Mouse (Mus musculus) embryonic facial prominence, embryonic 12.5 days (tissue): ENCODE measurements around the gene Pld3. TPM values are rescaled to one million over a fixed set of nuclear protein-coding genes. Genes with fewer than 3 reads are reported as not detected.

Source experiments
- ATAC-seq: fragments of 200-750 bp; cut with Nextera tagmentation; 2 replicates; pipeline ENCODE4 v1.8.0; 2017; ENCODE audit not compliant: insufficient number of reproducible peaks, insufficient read depth, low FRiP score, low TSS enrichment
- H3K27ac ChIP-seq: fragments of 300-500 bp; sonication (generic); 2 replicates; pipeline ENCODE4 v1.5.1; 2016; ENCODE audit warnings: mild to moderate bottlenecking
- H3K27me3 ChIP-seq: fragments of 300-500 bp; sonication (generic); 2 replicates; pipeline ENCODE4 v1.6.1; 2016; ENCODE audit warnings: mild to moderate bottlenecking, moderate library complexity
- H3K36me3 ChIP-seq: fragments of 300-500 bp; sonication (generic); 2 replicates; pipeline ENCODE4 v1.6.1; 2016; ENCODE audit warnings: mild to moderate bottlenecking
- H3K4me1 ChIP-seq: fragments of 300-500 bp; sonication (generic); 2 replicates; pipeline ENCODE4 v1.6.1; 2016
- H3K4me2 ChIP-seq: fragments of 300-500 bp; sonication (generic); replicated peaks from 2 replicates; pipeline ENCODE4 v1.6.1; 2016; ENCODE audit warnings: mild to moderate bottlenecking, moderate library complexity
- H3K4me3 ChIP-seq: fragments of 300-500 bp; sonication (generic); 2 replicates; pipeline ENCODE4 v1.5.1; 2016; ENCODE audit warnings: mild to moderate bottlenecking
- H3K9ac ChIP-seq: fragments of 300-500 bp; sonication (generic); 2 replicates; pipeline ENCODE4 v1.6.1; 2016; ENCODE audit warnings: mild to moderate bottlenecking, moderate library complexity
- H3K9me3 ChIP-seq: fragments of 300-500 bp; sonication (generic); 2 replicates; pipeline ENCODE4 v1.6.1; 2016; ENCODE audit warnings: mild to moderate bottlenecking, moderate library complexity
- WGBS: fragments of 180-500 bp; shearing (Covaris S2); methylation state at CpG from one replicate; pipeline ENCODE4 v1.1.7; 2016; 5-methylcytosine and 5-hydroxymethylcytosine counted together
- polyA plus RNA-seq: library from polyadenylated mRNA; unstranded; fragments of >200 nt; fragmentation: Nextera tagmentation; extraction: Ambion mirVana; gene quantifications from 2 replicates; pipeline ENCODE4 v1.2.1, GENCODE M21; 2016

The Pld3 gene
- polyA plus RNA-seq, 1 experiment from 2014 or later = 77.9 TPM

DNA sequence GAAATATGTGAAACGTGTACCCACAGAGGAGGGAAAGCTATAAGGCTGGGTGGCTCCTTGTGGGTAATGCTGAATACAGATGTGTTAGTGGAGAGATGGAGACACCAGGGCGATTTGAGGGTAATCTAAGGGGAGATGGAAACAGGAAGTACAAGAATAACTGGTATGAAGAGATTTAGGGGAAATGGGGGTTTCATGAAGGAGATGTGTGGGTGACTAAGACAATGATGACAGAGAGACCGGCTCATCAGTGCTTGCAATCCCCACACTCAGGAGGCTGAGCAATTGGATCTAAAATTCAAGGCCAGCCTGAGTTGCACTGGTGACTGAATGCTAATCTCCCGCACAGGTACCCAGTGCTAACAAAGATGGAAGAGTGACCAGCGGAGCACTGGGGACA is 948 bp downstream of the Pld3 start:
- Histone ChIP-seq H3K4me2 (peak overlapping the region; percentile 73), H3K27me3 (no peaks in the 10 kb centered on the region), H3K36me3 (peaks cover 10% of the 10 kb centered on the region), H3K9me3 (no peaks in the 10 kb centered on the region), H3K27ac (no peak overlapping the region), H3K4me1 (peaks cover 10% of the 10 kb centered on the region), H3K9ac (peak overlapping the region; percentile 45; the same call in 1 of the 2 replicates), H3K4me3 (peak overlapping the region; percentile 78)
- WGBS = 59% methylated on average over 5 of the region's 5 CpGs
- no peak for ATAC-seq

DNA sequence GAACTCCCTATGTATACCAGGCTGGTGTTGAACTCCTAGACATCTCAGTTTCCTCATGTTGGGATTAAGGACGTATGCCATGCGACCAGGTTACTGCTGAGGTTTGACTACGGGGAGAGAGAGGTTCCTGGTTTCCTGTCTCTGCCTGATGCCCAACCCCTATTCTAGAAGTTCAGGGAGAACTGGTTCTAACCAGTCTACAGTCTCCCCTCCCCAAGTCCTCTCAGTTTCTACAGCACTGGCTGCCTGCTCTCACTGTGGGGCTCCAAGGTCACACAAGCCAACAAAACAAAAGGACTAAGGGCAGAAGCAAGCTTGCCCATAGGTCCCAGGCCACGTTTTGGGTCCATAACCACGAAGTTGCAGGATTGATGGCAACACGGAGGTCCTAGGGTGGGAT is 3.4 kb downstream of the Pld3 start:
- H3K9ac ChIP-seq = no peak overlapping the region
- 79% methylated on average over 6 of the region's 6 CpGs for WGBS
- H3K9me3 ChIP-seq = no peaks in the 10 kb centered on the region
- H3K4me2 ChIP-seq = no peak overlapping the region
- no peak for ATAC-seq
- no peak overlapping the region for H3K4me3 ChIP-seq
- H3K4me1 ChIP-seq = peaks cover 10% of the 10 kb centered on the region
- no peak overlapping the region for H3K27ac ChIP-seq
- no peaks in the 10 kb centered on the region for H3K36me3 ChIP-seq
- no peaks in the 10 kb centered on the region for H3K27me3 ChIP-seq

DNA sequence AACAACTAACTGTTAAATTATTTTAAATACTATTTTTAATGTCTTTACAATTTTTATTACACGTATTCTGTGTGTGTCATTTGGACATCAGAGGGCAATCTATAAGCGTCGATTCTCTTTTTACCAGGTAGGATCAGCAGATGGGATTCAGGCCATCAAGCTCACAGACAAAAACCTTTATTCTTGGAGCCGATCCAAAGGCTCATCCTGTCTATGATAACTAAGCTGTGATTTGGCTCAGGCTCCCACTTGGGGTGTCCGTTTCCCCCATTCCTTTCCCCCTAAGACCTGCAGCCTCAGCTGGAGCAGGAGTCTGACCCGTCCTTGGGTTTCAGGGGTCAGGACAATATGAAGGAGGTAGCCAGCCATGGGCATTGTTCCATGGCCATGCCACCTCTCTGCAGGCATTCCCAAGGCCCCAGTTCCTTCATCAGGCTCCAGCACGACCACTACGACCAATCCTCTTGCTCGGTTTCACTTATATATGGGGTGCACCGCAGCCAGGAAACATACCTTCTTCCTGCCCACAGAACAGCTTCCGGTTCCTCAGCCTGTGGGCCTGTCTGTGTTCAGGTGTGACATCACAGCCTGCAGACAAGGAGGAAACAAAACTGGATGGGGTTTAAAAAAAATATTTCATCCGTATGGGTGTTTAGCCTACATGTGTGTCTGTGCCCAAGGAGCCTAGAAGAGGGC is 8.2 kb downstream of the Pld3 start:
- Histone ChIP-seq H3K9ac (no peak overlapping the region), H3K27ac (no peak overlapping the region), H3K36me3 (0 out of 2 replicates have a peak, but pooled peaks cover 7% of the 10 kb centered on the region), H3K9me3 (no peaks in the 10 kb centered on the region), H3K27me3 (no peaks in the 10 kb centered on the region), H3K4me2 (no peak overlapping the region), H3K4me1 (peaks cover 11% of the 10 kb centered on the region; the same call in 1 of the 2 replicates), H3K4me3 (no peak overlapping the region)
- 88% methylated on average over 12 of the region's 12 CpGs for WGBS
- no peak for ATAC-seq

DNA sequence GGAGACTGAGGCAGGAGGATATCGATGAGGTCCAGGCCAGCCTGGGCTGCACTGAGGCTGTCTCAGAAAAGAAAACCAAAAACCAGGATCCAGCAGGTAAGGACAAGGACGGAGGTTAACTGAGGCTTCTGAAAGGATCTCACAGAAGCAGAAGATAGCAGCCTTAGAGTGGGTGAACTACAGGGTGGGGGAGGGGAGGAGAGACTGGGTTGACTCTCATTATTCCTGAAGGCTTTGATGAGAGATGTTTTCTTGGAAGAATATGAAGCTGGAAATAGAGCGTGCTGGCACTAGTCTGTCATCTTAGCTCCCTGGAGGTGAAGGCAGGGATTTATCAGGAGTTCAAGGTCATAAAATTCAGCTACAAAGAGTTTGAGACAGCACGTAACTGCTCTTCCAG is 9.2 kb downstream of the Pld3 start:
- WGBS = 92% methylated on average over 4 of the region's 4 CpGs
- H3K27ac ChIP-seq = no peak overlapping the region
- peaks cover 16% of the 10 kb centered on the region; the same call in 1 of the 2 replicates for H3K36me3 ChIP-seq
- no peaks in the 10 kb centered on the region for H3K9me3 ChIP-seq
- H3K4me1 ChIP-seq = peaks cover 11% of the 10 kb centered on the region; the same call in 1 of the 2 replicates
- H3K27me3 ChIP-seq = no peaks in the 10 kb centered on the region
- H3K9ac ChIP-seq = no peak overlapping the region
- ATAC-seq = no peak
- H3K4me3 ChIP-seq = no peak overlapping the region
- H3K4me2 ChIP-seq = no peak overlapping the region

DNA sequence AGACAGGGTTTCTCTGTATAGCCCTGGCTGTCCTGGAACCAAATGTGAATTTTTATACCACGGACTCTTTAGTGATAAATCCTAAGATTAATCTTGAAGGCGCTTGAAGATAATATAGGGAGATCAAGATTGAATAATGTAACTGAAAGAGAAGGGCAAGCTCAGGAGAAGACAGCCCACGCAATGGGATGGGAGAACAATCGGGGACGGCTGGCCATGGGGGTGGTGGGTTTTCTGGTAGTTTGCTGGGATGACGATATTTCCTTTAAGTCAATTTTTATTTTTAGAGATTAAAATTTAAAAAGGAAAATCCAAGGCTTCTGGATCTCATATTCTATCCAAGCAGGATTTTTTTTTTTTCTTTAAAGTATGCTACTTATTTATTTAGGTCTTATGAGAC is 10.0 kb downstream of the Pld3 start:
- H3K36me3 ChIP-seq = peaks cover 22% of the 10 kb centered on the region; the same call in 1 of the 2 replicates
- no peak for ATAC-seq
- H3K27me3 ChIP-seq = no peaks in the 10 kb centered on the region
- peak overlapping the region; percentile 55 for H3K4me3 ChIP-seq
- 52% methylated on average over 6 of the region's 6 CpGs for WGBS
- no peaks in the 10 kb centered on the region for H3K9me3 ChIP-seq
- 0 out of 2 replicates have a peak overlapping the region, but pooled peaks have one; percentile 62 for H3K9ac ChIP-seq
- H3K4me2 ChIP-seq = peak overlapping the region; percentile 89
- no peak overlapping the region for H3K27ac ChIP-seq
- peaks cover 11% of the 10 kb centered on the region; the same call in 1 of the 2 replicates for H3K4me1 ChIP-seq

DNA sequence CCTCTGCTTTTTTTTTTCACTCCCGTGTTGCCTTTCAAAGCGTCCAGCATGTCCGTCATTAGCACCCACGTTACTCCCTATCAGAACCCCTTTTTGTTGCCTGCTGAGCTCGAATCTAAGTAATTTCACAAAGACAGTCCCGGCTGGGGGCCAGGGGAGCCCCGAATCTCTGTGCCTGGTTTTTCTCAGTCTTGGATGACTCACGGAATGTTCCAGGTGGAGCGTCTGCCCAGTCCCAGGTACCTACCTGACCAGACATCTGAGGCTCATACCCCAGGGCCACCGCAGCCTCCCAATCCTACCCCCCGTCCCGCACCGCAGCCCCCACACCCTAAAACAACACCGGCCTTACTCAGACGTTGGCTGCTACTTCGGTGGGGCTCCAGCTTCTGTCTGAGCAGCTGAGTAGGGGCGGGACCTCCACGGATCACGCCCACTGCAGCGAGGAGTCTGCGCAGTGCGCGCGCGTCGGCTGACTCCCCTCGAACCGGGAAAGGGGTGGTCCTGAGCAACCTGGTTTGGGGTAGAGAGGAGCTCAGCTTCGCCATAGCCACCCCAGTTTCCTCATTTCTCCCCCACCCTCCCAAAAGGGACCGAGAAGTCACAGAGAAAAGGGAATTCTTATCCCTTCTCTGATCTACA is 10.5 kb downstream of the Pld3 start:
- Histone ChIP-seq H3K27me3 (no peaks in the 10 kb centered on the region), H3K4me3 (peak overlapping the region; percentile 55), H3K27ac (no peak overlapping the region), H3K9ac (peak overlapping the region; percentile 62), H3K4me2 (peak overlapping the region; percentile 89), H3K4me1 (peaks cover 11% of the 10 kb centered on the region; the same call in 1 of the 2 replicates), H3K9me3 (no peaks in the 10 kb centered on the region), H3K36me3 (peaks cover 27% of the 10 kb centered on the region; the same call in 1 of the 2 replicates)
- peak; percentile 93 for ATAC-seq
- WGBS = 2% methylated on average over 30 of the region's 30 CpGs

DNA sequence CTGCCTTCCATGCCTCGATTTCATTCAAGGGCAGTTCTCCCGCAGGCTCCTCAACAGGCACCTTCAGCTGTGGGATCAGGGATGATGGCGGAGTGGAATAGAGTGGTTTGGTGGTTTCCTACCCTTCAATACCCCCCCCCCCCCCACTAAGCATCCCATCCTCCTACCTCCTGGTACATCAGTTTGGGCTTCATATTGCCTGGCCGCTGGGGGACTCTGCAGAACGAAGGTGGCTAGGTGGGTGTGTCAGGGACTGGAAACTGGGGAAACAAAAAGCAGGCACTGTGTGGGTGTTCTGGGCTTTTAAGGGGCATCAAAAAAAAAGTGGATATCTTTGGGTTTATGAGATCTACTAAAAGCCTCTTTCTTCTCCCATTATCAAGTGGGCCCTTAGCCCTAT is 11.1 kb downstream of the Pld3 start:
- whole genome bisulfite sequencing = 50% methylated on average over 5 of the region's 5 CpGs
- ATAC-seq = no peak
- no peaks in the 10 kb centered on the region for H3K27me3 ChIP-seq
- peaks cover 11% of the 10 kb centered on the region; the same call in 1 of the 2 replicates for H3K4me1 ChIP-seq
- peak overlapping the region; percentile 55 for H3K4me3 ChIP-seq
- H3K9me3 ChIP-seq = no peaks in the 10 kb centered on the region
- peaks cover 33% of the 10 kb centered on the region; the same call in 1 of the 2 replicates for H3K36me3 ChIP-seq
- H3K27ac ChIP-seq = no peak overlapping the region
- peak overlapping the region; percentile 89 for H3K4me2 ChIP-seq
- peak overlapping the region; percentile 62; the same call in 1 of the 2 replicates for H3K9ac ChIP-seq

DNA sequence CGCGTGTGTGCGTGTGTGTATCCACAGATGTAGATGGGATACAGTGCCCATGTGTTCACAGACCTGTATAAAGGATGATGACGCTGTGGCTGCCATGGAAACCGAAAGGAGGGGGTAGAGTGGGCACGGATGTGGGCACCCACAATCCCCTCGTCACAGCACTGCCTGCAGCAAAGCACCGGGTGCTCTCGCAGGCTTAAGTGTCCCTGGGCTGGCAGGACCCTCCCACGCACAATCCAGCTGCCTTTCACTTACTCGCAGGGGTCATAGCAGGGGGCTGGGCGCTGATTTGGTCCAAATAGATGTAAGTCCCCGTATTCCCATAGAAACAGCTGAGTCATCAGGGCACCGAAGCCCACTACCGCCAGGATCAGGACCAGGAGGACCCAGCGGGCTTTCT is 11.6 kb downstream of the Pld3 start:
- no peak overlapping the region for H3K27ac ChIP-seq
- no peak overlapping the region for H3K4me3 ChIP-seq
- no peaks in the 10 kb centered on the region for H3K27me3 ChIP-seq
- 80% methylated on average over 16 of the region's 16 CpGs for WGBS
- no peak for ATAC-seq
- peaks cover 11% of the 10 kb centered on the region; the same call in 1 of the 2 replicates for H3K4me1 ChIP-seq
- H3K9me3 ChIP-seq = no peaks in the 10 kb centered on the region
- peak overlapping the region; percentile 89; the same call in 1 of the 2 replicates for H3K4me2 ChIP-seq
- H3K36me3 ChIP-seq = peaks cover 36% of the 10 kb centered on the region
- peak overlapping the region; percentile 62; the same call in 1 of the 2 replicates for H3K9ac ChIP-seq

DNA sequence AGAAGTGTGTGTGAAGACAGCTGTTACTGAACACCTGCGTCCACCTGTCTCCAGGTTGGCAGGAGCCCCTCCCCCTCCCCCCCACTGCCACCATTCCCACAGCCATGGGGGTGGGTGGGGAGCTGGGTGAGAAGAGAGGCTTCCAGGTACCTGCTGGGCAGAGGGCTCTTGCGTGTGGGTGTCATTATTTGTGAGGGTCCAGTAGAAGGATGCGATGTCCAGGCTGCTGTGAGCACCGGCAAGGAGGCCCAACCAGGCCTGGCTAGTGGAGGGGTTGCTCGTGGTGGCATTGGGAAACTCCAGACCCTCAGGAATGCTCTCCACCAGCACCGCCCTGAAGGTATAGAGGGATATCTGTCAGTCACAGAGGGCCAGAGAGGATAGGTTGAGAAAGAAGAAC is 12.1 kb downstream of the Pld3 start:
- ATAC-seq = no peak
- H3K27me3 ChIP-seq = no peaks in the 10 kb centered on the region
- no peaks in the 10 kb centered on the region for H3K9me3 ChIP-seq
- no peak overlapping the region for H3K4me3 ChIP-seq
- peaks cover 11% of the 10 kb centered on the region; the same call in 1 of the 2 replicates for H3K4me1 ChIP-seq
- WGBS = 87% methylated on average over 6 of the region's 6 CpGs
- no peak overlapping the region for H3K27ac ChIP-seq
- H3K36me3 ChIP-seq = peaks cover 41% of the 10 kb centered on the region
- H3K9ac ChIP-seq = no peak overlapping the region
- no peak overlapping the region for H3K4me2 ChIP-seq

DNA sequence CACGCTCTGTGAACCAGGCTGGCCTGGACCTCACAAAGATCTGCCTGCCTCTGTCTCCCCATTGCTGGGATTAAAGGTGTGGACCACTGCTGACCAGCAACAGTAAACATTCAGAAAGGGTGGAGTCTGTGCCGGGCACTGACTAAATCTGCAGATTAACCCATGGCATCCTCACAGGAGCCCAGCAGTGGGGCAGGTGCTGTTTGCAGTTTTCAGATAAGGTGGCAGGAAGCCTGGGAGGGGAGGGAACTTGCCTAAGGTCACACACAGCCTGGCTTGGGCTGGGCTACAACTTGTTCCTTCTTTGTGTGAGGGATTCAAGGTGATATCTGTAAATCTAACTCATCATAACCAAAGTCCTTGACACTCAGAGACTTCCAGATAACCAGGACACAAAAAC is 12.5 kb downstream of the Pld3 start:
- Histone ChIP-seq H3K4me3 (no peak overlapping the region), H3K4me2 (no peak overlapping the region), H3K27me3 (no peaks in the 10 kb centered on the region), H3K27ac (no peak overlapping the region), H3K4me1 (peaks cover 11% of the 10 kb centered on the region; the same call in 1 of the 2 replicates), H3K36me3 (peaks cover 43% of the 10 kb centered on the region), H3K9me3 (no peaks in the 10 kb centered on the region), H3K9ac (no peak overlapping the region)
- WGBS = 71% methylated on average over 2 of the region's 2 CpGs
- no peak for ATAC-seq

DNA sequence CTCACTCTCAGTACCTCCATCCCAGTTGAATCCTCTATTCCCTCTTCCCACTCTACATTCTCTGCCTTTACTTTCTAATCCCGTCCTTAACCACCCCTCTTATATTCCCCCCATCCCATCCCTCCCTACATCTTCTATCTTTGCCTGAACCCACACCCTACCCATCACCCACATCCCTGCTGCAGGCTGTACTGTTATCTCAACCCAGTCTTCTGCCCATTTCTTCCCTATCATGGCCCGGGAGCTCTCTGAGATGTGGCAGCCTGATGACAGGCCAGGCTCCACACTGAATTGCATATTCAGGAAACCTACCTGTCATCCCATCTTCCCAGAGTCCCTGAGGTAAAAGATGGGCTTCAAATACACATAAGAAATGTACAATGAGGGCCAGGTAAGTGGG is 14.2 kb downstream of the Pld3 start:
- peaks cover 50% of the 10 kb centered on the region for H3K36me3 ChIP-seq
- WGBS = 82% methylated on average over 2 of the region's 2 CpGs
- no peak for ATAC-seq

DNA sequence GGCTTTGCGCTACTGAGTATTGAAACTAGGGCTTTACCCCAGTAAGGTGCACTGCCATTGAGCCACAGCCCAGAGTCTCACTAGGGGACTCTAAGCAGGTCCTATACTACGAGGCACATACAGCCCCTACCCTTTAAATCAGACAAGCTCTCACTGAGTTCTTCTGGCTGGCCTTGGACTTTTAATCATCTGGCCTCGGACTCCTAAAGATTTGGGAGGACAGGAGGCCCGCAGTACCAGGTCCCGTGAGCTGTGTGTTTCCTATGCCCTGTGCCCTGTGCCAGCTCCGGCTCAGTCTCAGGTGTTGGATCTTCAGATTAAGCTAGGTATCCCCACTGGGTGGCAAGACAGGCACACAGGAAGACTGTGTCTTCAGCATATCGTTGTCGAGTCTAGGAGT is 15.0 kb downstream of the Pld3 start:
- Histone ChIP-seq H3K4me2 (no peak overlapping the region), H3K4me3 (no peak overlapping the region), H3K9ac (no peak overlapping the region), H3K9me3 (no peaks in the 10 kb centered on the region), H3K36me3 (peaks cover 58% of the 10 kb centered on the region), H3K4me1 (peaks cover 11% of the 10 kb centered on the region; the same call in 1 of the 2 replicates), H3K27ac (no peak overlapping the region), H3K27me3 (no peaks in the 10 kb centered on the region)
- ATAC-seq = no peak
- WGBS = 90% methylated on average over 8 of the region's 8 CpGs

More for the DNA sequence above, 14.2 kb downstream of the Pld3 start:
- peaks cover 11% of the 10 kb centered on the region; the same call in 1 of the 2 replicates for H3K4me1 ChIP-seq
- H3K4me2 ChIP-seq = no peak overlapping the region
- no peak overlapping the region for H3K4me3 ChIP-seq
- no peaks in the 10 kb centered on the region for H3K27me3 ChIP-seq
- no peak overlapping the region for H3K9ac ChIP-seq
- H3K27ac ChIP-seq = no peak overlapping the region
- H3K9me3 ChIP-seq = no peaks in the 10 kb centered on the region
